Mouse (Mus musculus) macrophage (primary cell): Measurements from ENCODE around the gene Klf1. TPM values are rescaled to one million over a fixed set of nuclear protein-coding genes. Genes with fewer than 3 reads are reported as not detected.

Experiments used
- H3K27ac ChIP-seq: fragments of 350-480 bp; formaldehyde crosslinking; 2 replicates; pipeline ENCODE4 v1.9.0; 2021
- H3K36me3 ChIP-seq: fragments of 350-480 bp; formaldehyde crosslinking; 2 replicates; pipeline ENCODE4 v1.9.0; 2021; ENCODE audit errors: inconsistent target
- H3K4me3 ChIP-seq: fragments of 350-480 bp; formaldehyde crosslinking; 2 replicates; pipeline ENCODE4 v1.9.0; 2021; ENCODE audit errors: inconsistent target
- H3K79me2 ChIP-seq: fragments of 350-480 bp; formaldehyde crosslinking; 2 replicates; pipeline ENCODE4 v1.9.0; 2021; ENCODE audit errors: inconsistent target
- WGBS: methylation state at CpG from one replicate; pipeline ENCODE4 v1.1.7; 2026; ENCODE audit warnings: inconsistent platforms; ENCODE audit not compliant: missing documents; 5-methylcytosine and 5-hydroxymethylcytosine counted together
- polyA plus RNA-seq: library from polyadenylated mRNA; stranded (reverse); fragments of 250-400 nt; gene quantifications from 3 replicates; pipeline ENCODE4 v1.2.4, GENCODE M21; 2018; ENCODE audit warnings: inconsistent platforms
- total RNA-seq, 78 experiments: library from RNA; depleted of rRNA; stranded (reverse); fragments of 250-400 nt; gene quantifications; 1 replicate in 9 of 78; 2 replicates in 24 of 78; 3 replicates in 43 of 78; 4 replicates in 2 of 78; pipeline ENCODE4 v1.2.4; 2018; ENCODE audit warnings: inconsistent platforms in 56 of 78

Gene Klf1
- total RNA-seq (2018; cell fraction: chromatin; rRNA removed), result not detected
- total RNA-seq (2018; cell fraction: cytosol; rRNA removed), result under 1 TPM in 9 of 26 experiments, not detected in 17; 0.09 to 0.24 (median 0.13) TPM
- not detected for total RNA-seq (2018; cell fraction: nucleus; rRNA removed)
- polyA plus RNA-seq, result 0.09 TPM in 1 of 3 replicates, not detected in the others

GRCm38 (mm10) chr8:84901752-84902151 is at the start of gene Klf1:
Gene Klf1 (plus strand): TSS chr8:84901928.
- Histone ChIP-seq H3K4me3 (peak within 1 kb of the TSS; percentile 33), H3K27ac (no peak within 1 kb of the TSS), H3K36me3 (no peaks in the 10 kb centered on the region), H3K79me2 (no peaks in the 10 kb centered on the region)
- WGBS, result 76% methylated on average over 3 of the region's 3 CpGs

- peaks cover 44% of the 10 kb centered on the region for H3K79me2 ChIP-seq
- 94% methylated on average over 3 of the region's 3 CpGs for WGBS
- H3K36me3 ChIP-seq, result peaks cover 9% of the 10 kb centered on the region
- no peak overlapping the region for H3K4me3 ChIP-seq
- no peak overlapping the region for H3K27ac ChIP-seq
Measured at GRCm38 (mm10) chr8:84856434-84856833, 45.3 kb upstream of the Klf1 start.

GRCm38 (mm10) chr8:84856864-84857441 is 44.8 kb upstream of the Klf1 start, which contains the start of gene Farsa:
Gene Farsa (plus strand): TSS chr8:84856989.
- H3K4me3 ChIP-seq, result peak within 1 kb of the TSS; percentile 76
- WGBS, result 0% methylated on average over 39 of the region's 39 CpGs
- peak within 1 kb of the TSS; percentile 70 for H3K27ac ChIP-seq
- peaks cover 14% of the 10 kb centered on the region for H3K36me3 ChIP-seq
- peaks cover 44% of the 10 kb centered on the region for H3K79me2 ChIP-seq

GRCm38 (mm10) chr8:84871376-84872308 is 30.1 kb upstream of the Klf1 start, which contains the start of gene Syce2:
Gene Syce2 (plus strand): TSS chr8:84872111.
- peak within 1 kb of the TSS; percentile 27 for H3K4me3 ChIP-seq
- H3K79me2 ChIP-seq, result no peaks in the 10 kb centered on the region
- H3K36me3 ChIP-seq, result peaks cover 27% of the 10 kb centered on the region
- WGBS, result 4% methylated on average over 39 of the region's 46 CpGs
- peak within 1 kb of the TSS; percentile 15; the same call in 1 of the 2 replicates for H3K27ac ChIP-seq

DNA sequence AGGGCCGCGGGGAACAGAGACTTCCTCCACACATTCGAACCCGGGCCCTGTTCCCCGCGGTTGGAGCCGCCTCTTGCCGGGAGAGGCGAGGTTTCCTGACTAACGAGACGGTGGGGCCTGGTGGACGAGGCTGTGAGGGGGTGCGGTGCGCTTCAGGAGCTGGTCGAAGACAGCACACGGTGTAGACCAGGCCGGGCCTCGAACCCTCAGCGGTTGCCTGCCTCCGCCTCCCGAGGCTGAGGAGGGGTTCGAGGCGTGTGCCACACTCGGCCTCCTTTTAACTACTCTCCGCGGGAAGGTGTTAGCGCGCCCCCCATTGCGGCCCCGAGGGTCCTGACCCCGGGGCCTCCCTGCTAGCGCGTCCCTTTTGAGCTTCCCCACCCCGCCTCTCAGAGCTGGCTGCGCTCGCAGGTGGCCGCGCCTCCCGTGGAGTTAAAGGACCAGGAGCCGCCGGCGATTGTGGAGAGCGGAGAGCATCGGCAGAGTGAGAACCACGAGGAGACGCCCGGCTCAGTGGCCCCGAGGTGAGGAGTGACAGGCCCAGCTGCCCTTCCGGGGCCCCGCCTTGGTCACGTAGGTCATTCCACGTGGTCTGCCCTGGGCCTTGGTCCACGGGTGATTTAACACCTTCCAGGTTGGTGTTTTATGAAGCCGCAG is 29.3 kb upstream of the Klf1 start:
- Histone ChIP-seq H3K27ac (no peak overlapping the region), H3K4me3 (peak overlapping the region; percentile 11; the same call in 1 of the 2 replicates), H3K36me3 (peaks cover 19% of the 10 kb centered on the region), H3K79me2 (no peaks in the 10 kb centered on the region)
- WGBS, result 6% methylated on average over 54 of the region's 54 CpGs

- no peaks in the 10 kb centered on the region for H3K79me2 ChIP-seq
- peaks cover 13% of the 10 kb centered on the region for H3K36me3 ChIP-seq
- no peak overlapping the region; the same call in 1 of the 2 replicates for H3K4me3 ChIP-seq
- H3K27ac ChIP-seq, result no peak overlapping the region
- 91% methylated on average over 4 of the region's 4 CpGs for WGBS
Measured at GRCm38 (mm10) chr8:84873016-84873415, 28.7 kb upstream of the Klf1 start.

- Histone ChIP-seq H3K4me3 (no peak overlapping the region), H3K79me2 (no peaks in the 10 kb centered on the region), H3K36me3 (no peaks in the 10 kb centered on the region), H3K27ac (no peak overlapping the region)
- 75% methylated on average over 3 of the region's 3 CpGs for WGBS
Measured at GRCm38 (mm10) chr8:84874339-84874738, 27.4 kb upstream of the Klf1 start.

GRCm38 (mm10) chr8:84877297-84878035 is 24.3 kb upstream of the Klf1 start:
- Histone ChIP-seq H3K36me3 (no peaks in the 10 kb centered on the region), H3K27ac (no peak overlapping the region), H3K4me3 (no peak overlapping the region), H3K79me2 (no peaks in the 10 kb centered on the region)
- 94% methylated on average over 3 of the region's 3 CpGs for WGBS

- 80% methylated on average over 1 of the region's 1 CpGs for WGBS
- no peak overlapping the region for H3K27ac ChIP-seq
- H3K79me2 ChIP-seq, result no peaks in the 10 kb centered on the region
- no peaks in the 10 kb centered on the region for H3K36me3 ChIP-seq
- no peak overlapping the region for H3K4me3 ChIP-seq
Measured at GRCm38 (mm10) chr8:84878915-84879314, 22.8 kb upstream of the Klf1 start.

DNA sequence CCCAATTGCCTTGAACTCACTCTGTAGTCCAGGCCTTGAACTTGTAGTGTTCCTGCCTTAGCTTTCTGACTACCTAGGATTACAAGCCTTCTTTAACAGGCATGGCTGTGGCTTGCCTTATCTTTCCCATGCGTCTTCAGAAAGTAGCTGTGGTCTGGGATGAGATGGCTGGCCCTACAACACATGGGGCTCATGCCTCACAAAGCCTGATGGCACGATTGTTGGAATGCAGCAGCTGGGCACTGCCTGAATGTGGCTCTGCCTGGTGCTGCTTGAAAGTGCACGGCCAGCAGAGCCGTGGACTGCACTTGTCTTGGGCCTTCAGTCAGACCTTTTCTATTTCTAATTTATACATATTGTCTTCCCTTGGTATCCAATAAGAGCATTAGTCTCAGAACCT is 17.0 kb upstream of the Klf1 start:
- Histone ChIP-seq H3K4me3 (no peak overlapping the region), H3K36me3 (peaks cover 16% of the 10 kb centered on the region), H3K27ac (no peak overlapping the region), H3K79me2 (no peaks in the 10 kb centered on the region)
- 91% methylated on average over 4 of the region's 4 CpGs for WGBS

DNA sequence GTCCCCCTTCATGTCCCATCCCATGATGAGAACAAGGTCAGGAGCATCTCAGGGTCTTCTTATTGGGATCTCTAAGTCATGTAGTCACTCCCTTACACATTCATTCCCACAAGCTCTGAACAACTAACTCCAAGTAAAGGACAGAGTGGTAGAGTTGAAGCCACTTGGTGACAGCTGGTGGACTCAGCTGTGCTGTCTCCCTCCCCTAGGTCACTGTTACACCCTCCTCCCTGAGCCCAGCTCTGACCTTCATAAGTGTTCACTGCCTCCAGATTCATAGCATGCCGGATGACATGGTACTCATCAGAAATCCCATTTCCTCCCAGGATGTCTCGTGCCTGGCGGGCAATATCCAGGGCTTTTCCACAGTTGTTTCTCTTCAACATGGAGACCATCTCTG is 13.4 kb upstream of the Klf1 start:
- H3K4me3 ChIP-seq, result no peak overlapping the region
- H3K27ac ChIP-seq, result no peak overlapping the region
- WGBS, result 100% methylated on average over 3 of the region's 3 CpGs
- no peaks in the 10 kb centered on the region for H3K79me2 ChIP-seq
- peaks cover 16% of the 10 kb centered on the region for H3K36me3 ChIP-seq

GRCm38 (mm10) chr8:84889141-84889540 is 12.6 kb upstream of the Klf1 start:
- H3K36me3 ChIP-seq, result peaks cover 16% of the 10 kb centered on the region
- no peak overlapping the region for H3K27ac ChIP-seq
- H3K79me2 ChIP-seq, result no peaks in the 10 kb centered on the region
- no peak overlapping the region for H3K4me3 ChIP-seq
- 92% methylated on average over 1 of the region's 1 CpGs for whole genome bisulfite sequencing

DNA sequence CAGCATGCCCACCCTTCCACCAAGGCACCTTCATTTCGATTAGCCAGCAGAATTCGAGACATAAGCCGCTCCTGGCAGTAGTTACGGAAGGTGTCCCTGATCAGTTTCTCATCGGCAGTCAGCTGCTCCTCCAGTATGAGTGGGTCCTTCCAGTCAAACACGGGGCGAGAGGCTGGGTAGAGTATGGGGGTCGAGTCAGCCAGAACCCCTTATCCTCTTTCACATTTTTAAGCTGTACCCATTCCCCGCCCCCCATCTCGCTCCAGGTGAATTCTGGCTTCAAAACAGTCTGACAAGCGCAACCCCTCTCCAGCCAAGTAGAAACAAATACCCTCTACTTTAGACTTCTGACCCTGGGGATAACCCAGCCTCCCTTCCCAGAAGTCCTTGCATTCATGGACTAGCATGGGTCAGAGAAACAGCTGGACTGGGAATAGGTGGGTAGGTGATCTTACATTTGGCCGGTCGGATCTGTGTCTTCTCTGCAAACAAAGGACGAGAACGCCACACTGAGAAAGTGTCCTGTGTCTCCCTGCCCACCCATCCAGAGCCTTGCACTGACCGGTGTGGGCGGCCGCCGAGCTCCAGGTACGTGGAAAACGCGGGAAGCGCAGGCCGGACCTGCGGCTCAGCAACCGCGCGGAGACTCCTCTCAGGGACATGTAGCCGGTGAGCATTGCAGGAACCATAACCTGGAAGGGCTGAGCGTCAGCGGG is 8.6 kb upstream of the Klf1 start:
- Histone ChIP-seq H3K36me3 (peaks cover 2% of the 10 kb centered on the region; the same call in 1 of the 2 replicates), H3K4me3 (peak overlapping the region; percentile 52), H3K27ac (no peak overlapping the region), H3K79me2 (no peaks in the 10 kb centered on the region)
- 18% methylated on average over 31 of the region's 31 CpGs for WGBS
